Mouse (Mus musculus) embryonic facial prominence, embryonic 14.5 days (tissue): ENCODE measurements at regions not wholly inside any gene's neighbourhood (a gene's known extent, or its start where the extent isn't known, plus 50 kb on each side); places are given as distances from the start of the nearest gene placed in this dataset.

ENCODE experiments used
- ATAC-seq: fragments of 200-750 bp; cut with Nextera tagmentation; 2 replicates; pipeline ENCODE4 v1.8.0; 2017; ENCODE audit warnings: low read depth, moderate number of reproducible peaks, moderate TSS enrichment
- DNase-seq: peaks from one replicate; pipeline ENCODE4 v3.0.0-alpha.2; 2015; ENCODE audit warnings: low spot score
- H3K27ac ChIP-seq: fragments of 300-500 bp; sonication (generic); replicated peaks from 2 replicates; pipeline ENCODE4 v1.5.1; 2014; ENCODE audit warnings: low read depth, mild to moderate bottlenecking, low read length, moderate library complexity
- H3K27me3 ChIP-seq: fragments of 300-500 bp; sonication (generic); replicated peaks from 2 replicates; pipeline ENCODE4 v1.6.1; 2014; ENCODE audit warnings: low read length; ENCODE audit not compliant: control insufficient read depth, insufficient read depth
- H3K36me3 ChIP-seq: fragments of 300-500 bp; sonication (generic); 2 replicates; pipeline ENCODE4 v1.6.1; 2014; ENCODE audit warnings: low read length, mixed read lengths; ENCODE audit not compliant: control insufficient read depth, insufficient read depth
- H3K4me1 ChIP-seq: fragments of 300-500 bp; sonication (generic); 2 replicates; pipeline ENCODE4 v1.6.1; 2014; ENCODE audit warnings: antibody characterized with exemption, low read length; ENCODE audit not compliant: control insufficient read depth, insufficient read depth
- H3K4me2 ChIP-seq: fragments of 300-500 bp; sonication (generic); 2 replicates; pipeline ENCODE4 v1.6.1; 2014; ENCODE audit warnings: low read depth, mild to moderate bottlenecking, low read length, moderate library complexity, mixed read lengths
- H3K4me3 ChIP-seq: fragments of 300-500 bp; sonication (generic); 2 replicates; pipeline ENCODE4 v1.5.1; 2014; ENCODE audit warnings: low read depth, mild to moderate bottlenecking, low read length
- H3K9ac ChIP-seq: fragments of 300-500 bp; sonication (generic); 2 replicates; pipeline ENCODE4 v1.6.1; 2014; ENCODE audit warnings: low read depth, mild to moderate bottlenecking, low read length, moderate library complexity, mixed read lengths
- H3K9me3 ChIP-seq: fragments of 300-500 bp; sonication (generic); 2 replicates; pipeline ENCODE4 v1.6.1; 2016; ENCODE audit warnings: low read length; ENCODE audit not compliant: control insufficient read depth
- WGBS: fragments of 180-500 bp; shearing (Covaris S2); extraction: QIAGEN DNeasy Blood & Tissue Kit; methylation state at CpG from one replicate; pipeline ENCODE4 v1.1.7; 2014; 5-methylcytosine and 5-hydroxymethylcytosine counted together

DNA sequence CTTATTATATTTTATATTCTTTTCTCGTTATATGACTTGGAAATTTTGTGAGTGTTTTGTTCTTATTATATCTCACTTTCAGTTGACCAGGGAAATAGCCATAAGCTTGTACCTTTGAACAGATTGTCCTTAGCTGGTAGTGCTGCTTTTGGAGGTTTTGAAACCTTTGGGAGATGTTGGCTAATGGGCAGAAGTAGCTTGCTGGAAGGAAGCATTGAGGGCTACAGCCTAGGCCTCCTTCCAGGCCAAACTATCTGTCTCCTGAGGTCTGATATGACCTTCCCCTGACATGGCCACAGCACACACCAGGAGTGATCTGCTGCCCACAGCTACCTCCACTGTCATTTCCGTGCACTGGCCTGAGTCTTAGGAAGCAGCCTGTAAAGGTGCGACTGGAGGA is 56.8 kb downstream of the Cdkn2c start:
- H3K36me3 ChIP-seq, result no peaks in the 10 kb centered on the region
- H3K4me1 ChIP-seq, result no peaks in the 10 kb centered on the region
- no peak overlapping the region for H3K9ac ChIP-seq
- no peaks in the 10 kb centered on the region; the same call in 1 of the 2 replicates for H3K9me3 ChIP-seq
- H3K4me2 ChIP-seq, result no peak overlapping the region
- WGBS, result 81% methylated on average over 3 of the region's 3 CpGs
- no peak overlapping the region for H3K27ac ChIP-seq
- ATAC-seq, result no peak
- H3K27me3 ChIP-seq, result no peaks in the 10 kb centered on the region
- no peak overlapping the region for H3K4me3 ChIP-seq
- no peak for DNase-seq

GRCm38 (mm10) chr4:109609770-109610169 is 57.2 kb downstream of the Cdkn2c start:
- no peak overlapping the region for H3K4me3 ChIP-seq
- ATAC-seq, result no peak
- H3K9ac ChIP-seq, result no peak overlapping the region
- no peaks in the 10 kb centered on the region; the same call in 1 of the 2 replicates for H3K9me3 ChIP-seq
- H3K4me1 ChIP-seq, result no peaks in the 10 kb centered on the region
- no peaks in the 10 kb centered on the region for H3K36me3 ChIP-seq
- H3K4me2 ChIP-seq, result no peak overlapping the region
- DNase-seq, result no peak
- whole genome bisulfite sequencing, result 68% methylated on average over 1 of the region's 1 CpGs
- H3K27ac ChIP-seq, result no peak overlapping the region
- no peaks in the 10 kb centered on the region for H3K27me3 ChIP-seq

DNA sequence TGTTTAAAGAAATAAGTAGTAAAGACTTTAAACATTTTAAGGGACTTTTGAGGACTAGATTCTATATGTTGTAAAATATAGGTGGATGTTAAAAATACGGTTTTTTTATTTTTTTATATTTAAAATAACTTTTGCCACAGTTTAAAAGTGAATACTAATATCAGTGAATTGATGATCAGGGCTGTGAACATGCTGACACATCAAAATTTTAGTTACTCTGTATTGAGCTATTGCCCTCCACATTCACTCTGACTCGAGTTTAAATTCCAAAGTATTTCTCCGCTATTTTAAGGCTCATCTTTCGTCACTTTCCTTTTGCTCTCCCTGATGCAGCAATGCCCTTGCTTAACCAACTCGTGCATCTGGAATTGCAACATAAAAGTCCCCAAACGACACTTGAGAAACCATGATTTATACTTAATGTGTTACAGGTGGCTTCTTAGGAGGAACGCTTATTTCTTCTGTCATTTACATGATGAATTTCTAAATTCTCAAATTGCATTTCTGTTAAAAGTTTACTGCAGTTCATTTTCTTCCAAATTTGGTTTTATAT is 58.7 kb upstream of the 4930522H14Rik start:
- ATAC-seq (no peak), DNase-seq (peak; percentile 63)
- 30% methylated on average over 7 of the region's 7 CpGs for WGBS
- no peak overlapping the region for H3K9ac ChIP-seq
- H3K4me1 ChIP-seq, result no peaks in the 10 kb centered on the region
- H3K9me3 ChIP-seq, result no peaks in the 10 kb centered on the region
- H3K4me2 ChIP-seq, result no peak overlapping the region
- no peak overlapping the region for H3K4me3 ChIP-seq
- H3K36me3 ChIP-seq, result no peaks in the 10 kb centered on the region
- no peak overlapping the region for H3K27ac ChIP-seq
- H3K27me3 ChIP-seq, result no peaks in the 10 kb centered on the region

GRCm38 (mm10) chr4:109583185-109583786 is 52.2 kb upstream of the 4930522H14Rik start:
- 7% methylated on average over 3 of the region's 3 CpGs for WGBS
- Histone ChIP-seq H3K9me3 (no peaks in the 10 kb centered on the region), H3K4me2 (no peak overlapping the region), H3K4me3 (no peak overlapping the region), H3K27ac (peak overlapping the region; percentile 61; the same call in 1 of the 2 replicates), H3K27me3 (no peaks in the 10 kb centered on the region), H3K36me3 (no peaks in the 10 kb centered on the region), H3K9ac (no peak overlapping the region), H3K4me1 (peaks cover 7% of the 10 kb centered on the region; the same call in 1 of the 2 replicates)
- DNase-seq (peak; percentile 85), ATAC-seq (no peak)

GRCm38 (mm10) chr4:109582523-109582922 is 51.4 kb upstream of the 4930522H14Rik start:
- no peak overlapping the region for H3K9ac ChIP-seq
- H3K4me1 ChIP-seq, result peaks cover 7% of the 10 kb centered on the region; the same call in 1 of the 2 replicates
- no peak overlapping the region for H3K4me3 ChIP-seq
- H3K4me2 ChIP-seq, result no peak overlapping the region
- H3K36me3 ChIP-seq, result no peaks in the 10 kb centered on the region
- WGBS, result 77% methylated on average over 4 of the region's 4 CpGs
- H3K27ac ChIP-seq, result peak overlapping the region; percentile 61
- no peaks in the 10 kb centered on the region for H3K9me3 ChIP-seq
- H3K27me3 ChIP-seq, result no peaks in the 10 kb centered on the region
- no peak for ATAC-seq
- no peak for DNase-seq
